Mouse (Mus musculus) ES-Bruce4 (cell line): ENCODE results near the gene Acvrl1. TPM values are rescaled to one million over a fixed set of nuclear protein-coding genes. Genes with fewer than 3 reads are reported as not detected.

Source experiments
- H3K27ac ChIP-seq: 2 replicates; pipeline ENCODE4 v1.5.1; 2012; ENCODE audit warnings: low read length, inconsistent platforms; ENCODE audit not compliant: insufficient read depth
- H3K27me3 ChIP-seq: 2 replicates; pipeline ENCODE4 v1.6.1; 2012; ENCODE audit warnings: mild to moderate bottlenecking, low read length, inconsistent platforms; ENCODE audit not compliant: control insufficient read depth, poor library complexity, insufficient read depth, severe bottlenecking
- H3K36me3 ChIP-seq: 2 replicates; pipeline ENCODE4 v1.6.1; 2012; ENCODE audit warnings: inconsistent platforms, mild to moderate bottlenecking, low read length, moderate library complexity; ENCODE audit not compliant: control insufficient read depth, poor library complexity, insufficient read depth, severe bottlenecking
- H3K4me1 ChIP-seq: one replicate; pipeline ENCODE4 v1.8.1; 2011; ENCODE audit warnings: low read length; ENCODE audit not compliant: control insufficient read depth, insufficient read depth
- H3K4me3 ChIP-seq: 2 replicates; pipeline ENCODE4 v1.5.1; 2011; ENCODE audit warnings: low read depth, mild to moderate bottlenecking, low read length
- H3K9ac ChIP-seq: 2 replicates; pipeline ENCODE4 v1.6.1; 2012; ENCODE audit warnings: low read depth, mild to moderate bottlenecking, inconsistent platforms; ENCODE audit not compliant: poor library complexity, severe bottlenecking
- H3K9me3 ChIP-seq: replicated peaks from 2 replicates; pipeline ENCODE4 v1.6.1; 2012; ENCODE audit warnings: mild to moderate bottlenecking, low read length, inconsistent platforms; ENCODE audit not compliant: control insufficient read depth, poor library complexity, insufficient read depth, severe bottlenecking
- CTCF ChIP-seq: IDR thresholded peaks from one replicate; pipeline ENCODE4 v1.8.1; 2011; ENCODE audit warnings: low read depth, low read length
- EP300 ChIP-seq: IDR thresholded peaks from 2 replicates; pipeline ENCODE4 v1.6.1; 2011; ENCODE audit warnings: low read depth, low read length; ENCODE audit not compliant: insufficient read depth
- POLR2A ChIP-seq: IDR thresholded peaks from one replicate; pipeline ENCODE4 v1.8.1; 2011; ENCODE audit warnings: low read length; ENCODE audit not compliant: insufficient read depth
- polyA plus RNA-seq: library from polyadenylated mRNA; stranded (reverse); fragments of >200 nt; gene quantifications from 2 replicates; pipeline ENCODE4 v1.2.4, GENCODE M21; 2011; ENCODE audit warnings: low read depth; ENCODE audit not compliant: missing spikeins, insufficient read depth, insufficient read length

The Acvrl1 gene
- polyA plus RNA-seq, 1 experiment, result 2.7 TPM

- Histone ChIP-seq H3K4me3 (no peak overlapping the region), H3K4me1 (peaks cover 3% of the 10 kb centered on the region), H3K9me3 (no peaks in the 10 kb centered on the region), H3K27ac (no peak overlapping the region), H3K27me3 (no peaks in the 10 kb centered on the region), H3K9ac (no peak overlapping the region), H3K36me3 (no peaks in the 10 kb centered on the region)
- no peak for TF ChIP-seq POLR2A
These were observed 41.9 kb upstream of the Acvrl1 start for GRCm38 (mm10) chr15:101086451-101086850.

GRCm38 (mm10) chr15:101086956-101087355 lies 41.4 kb upstream of the Acvrl1 start:
- Histone ChIP-seq H3K4me1 (peaks cover 6% of the 10 kb centered on the region), H3K4me3 (no peak overlapping the region), H3K9ac (no peak overlapping the region), H3K9me3 (no peaks in the 10 kb centered on the region), H3K27me3 (no peaks in the 10 kb centered on the region), H3K27ac (no peak overlapping the region), H3K36me3 (no peaks in the 10 kb centered on the region)
- TF ChIP-seq CTCF, result no peak
- TF ChIP-seq EP300, result no peak
- TF ChIP-seq POLR2A, result no peak

- Histone ChIP-seq H3K9ac (no peak overlapping the region), H3K36me3 (no peaks in the 10 kb centered on the region), H3K9me3 (no peaks in the 10 kb centered on the region), H3K27me3 (no peaks in the 10 kb centered on the region), H3K4me1 (peaks cover 8% of the 10 kb centered on the region), H3K27ac (no peak overlapping the region), H3K4me3 (no peak overlapping the region)
- no peak for TF ChIP-seq POLR2A
- no peak for TF ChIP-seq EP300
- TF ChIP-seq CTCF, result no peak
These were observed 40.0 kb upstream of the Acvrl1 start for GRCm38 (mm10) chr15:101088291-101088690.

GRCm38 (mm10) chr15:101091551-101091950 lies 36.8 kb upstream of the Acvrl1 start:
- Histone ChIP-seq H3K9me3 (no peaks in the 10 kb centered on the region), H3K27ac (no peak overlapping the region), H3K27me3 (no peaks in the 10 kb centered on the region), H3K4me1 (peaks cover 11% of the 10 kb centered on the region), H3K36me3 (no peaks in the 10 kb centered on the region), H3K9ac (no peak overlapping the region), H3K4me3 (no peak overlapping the region)
- TF ChIP-seq EP300, result no peak
- TF ChIP-seq CTCF, result no peak
- TF ChIP-seq POLR2A, result no peak

GRCm38 (mm10) chr15:101092121-101092828 lies 36.0 kb upstream of the Acvrl1 start:
- no peak for TF ChIP-seq CTCF
- no peak for TF ChIP-seq POLR2A
- TF ChIP-seq EP300, result 0 out of 2 replicates have a peak, but pooled peaks have one; percentile 21
- no peaks in the 10 kb centered on the region for H3K9me3 ChIP-seq
- peak overlapping the region; percentile 85 for H3K9ac ChIP-seq
- H3K27ac ChIP-seq, result peak overlapping the region; percentile 62
- H3K36me3 ChIP-seq, result no peaks in the 10 kb centered on the region
- H3K4me1 ChIP-seq, result peaks cover 14% of the 10 kb centered on the region
- peak overlapping the region; percentile 24 for H3K4me3 ChIP-seq
- H3K27me3 ChIP-seq, result no peaks in the 10 kb centered on the region

GRCm38 (mm10) chr15:101092829-101093648 lies 35.3 kb upstream of the Acvrl1 start:
- TF ChIP-seq EP300 (0 out of 2 replicates have a peak, but pooled peaks have one; percentile 13), CTCF (no peak), POLR2A (peak; percentile 84)
- Histone ChIP-seq H3K9ac (peak overlapping the region; percentile 85), H3K27me3 (no peaks in the 10 kb centered on the region), H3K4me3 (peak overlapping the region; percentile 83), H3K27ac (peak overlapping the region; percentile 92), H3K36me3 (no peaks in the 10 kb centered on the region), H3K9me3 (no peaks in the 10 kb centered on the region), H3K4me1 (peaks cover 15% of the 10 kb centered on the region)
